Mouse (Mus musculus): ENCODE results near the gene Actr6. TPM values are rescaled to one million over a fixed set of nuclear protein-coding genes. Genes with fewer than 3 reads are reported as not detected.

Gene Actr6
- polyA plus RNA-seq, 1 experiment from 2014 or later = 58.4 TPM

DNA sequence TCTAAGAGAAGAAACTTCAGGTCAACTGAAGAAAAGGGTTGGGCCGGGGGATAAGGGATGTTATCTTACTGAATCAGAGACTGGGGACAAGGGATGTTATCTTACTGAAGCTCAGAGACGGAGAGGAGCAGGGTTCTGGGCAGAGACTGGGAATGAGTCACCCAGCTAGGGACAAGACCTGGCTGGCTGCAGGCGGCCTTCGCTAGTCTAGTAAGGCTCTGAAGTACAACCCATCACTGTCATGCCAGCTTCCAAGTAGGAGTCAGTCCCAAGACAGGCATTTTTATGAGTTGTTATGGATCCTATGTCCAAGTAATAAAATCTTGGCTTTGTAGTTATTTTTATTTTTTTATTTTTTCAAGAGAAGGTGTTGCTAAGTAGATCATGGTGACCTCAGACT lies 11.2 kb upstream of the Actr6 start:
- no peaks in the 10 kb centered on the region for H3K9me3 ChIP-seq (ENCODE audit: control insufficient read depth, low read length)
- H3K27ac ChIP-seq = no peak overlapping the region
- no peak overlapping the region for H3K4me2 ChIP-seq (replicated peaks)
- peaks cover 15% of the 10 kb centered on the region; the same call in 1 of the 2 replicates for H3K4me1 ChIP-seq (replicated peaks; ENCODE audit: control insufficient read depth, insufficient read depth, low read length)
- no peaks in the 10 kb centered on the region for H3K27me3 ChIP-seq (ENCODE audit: control insufficient read depth, insufficient read depth, low read length)
- ATAC-seq (ENCODE audit: low FRiP score) (no peak), DNase-seq (ENCODE audit: low spot score) (no peak)
- WGBS = 93% methylated on average over 4 of the region's 4 CpGs
- no peaks in the 10 kb centered on the region for H3K36me3 ChIP-seq (replicated peaks; ENCODE audit: control insufficient read depth, insufficient read depth)
- no peak overlapping the region for H3K4me3 ChIP-seq (replicated peaks; ENCODE audit: low read length)
- H3K9ac ChIP-seq = no peak overlapping the region

- Histone ChIP-seq H3K36me3 (replicated peaks; ENCODE audit: control insufficient read depth, insufficient read depth) (no peaks in the 10 kb centered on the region), H3K27me3 (ENCODE audit: control insufficient read depth, insufficient read depth, low read length) (no peaks in the 10 kb centered on the region), H3K9ac (no peak overlapping the region), H3K4me2 (replicated peaks) (no peak overlapping the region), H3K4me1 (replicated peaks; ENCODE audit: control insufficient read depth, insufficient read depth, low read length) (no peaks in the 10 kb centered on the region), H3K4me3 (replicated peaks; ENCODE audit: low read length) (no peak overlapping the region), H3K27ac (no peak overlapping the region), H3K9me3 (ENCODE audit: control insufficient read depth, low read length) (no peaks in the 10 kb centered on the region)
- DNase-seq (ENCODE audit: low spot score) (no peak), ATAC-seq (ENCODE audit: low FRiP score) (no peak)
- 88% methylated on average over 6 of the region's 6 CpGs for WGBS
Observed at GRCm38 (mm10) chr10:89740995-89741394, 8.9 kb upstream of the Actr6 start.

DNA sequence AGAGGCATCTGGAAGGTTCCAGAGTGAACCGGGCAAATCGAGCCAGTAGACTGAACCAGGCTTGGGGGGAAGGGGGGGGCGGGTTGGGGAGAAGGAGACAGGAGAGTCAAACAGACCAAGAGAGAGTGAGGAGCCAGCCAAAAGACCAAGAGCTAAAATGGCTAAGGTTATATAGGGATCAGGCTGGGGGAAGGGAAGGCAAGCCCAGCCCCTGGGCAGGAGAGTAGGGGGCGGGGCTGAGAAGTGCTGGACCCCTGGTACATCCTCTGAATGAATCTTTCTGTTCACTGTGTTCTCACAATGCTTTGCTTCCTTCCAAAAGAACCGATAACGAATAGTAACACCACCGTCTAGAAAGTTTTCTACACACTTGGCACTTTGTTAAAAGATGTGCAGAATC lies 7.6 kb upstream of the Actr6 start:
- no peak for DNase-seq (ENCODE audit: low spot score)
- Histone ChIP-seq H3K27me3 (ENCODE audit: control insufficient read depth, insufficient read depth, low read length) (no peaks in the 10 kb centered on the region), H3K4me1 (replicated peaks; ENCODE audit: control insufficient read depth, insufficient read depth, low read length) (no peaks in the 10 kb centered on the region), H3K4me3 (replicated peaks; ENCODE audit: low read length) (no peak overlapping the region), H3K27ac (no peak overlapping the region), H3K4me2 (replicated peaks) (no peak overlapping the region), H3K9me3 (ENCODE audit: control insufficient read depth, low read length) (no peaks in the 10 kb centered on the region), H3K36me3 (replicated peaks; ENCODE audit: control insufficient read depth, insufficient read depth) (no peaks in the 10 kb centered on the region), H3K9ac (no peak overlapping the region)
- no peak for ATAC-seq (ENCODE audit: low FRiP score)
- 48% methylated on average over 7 of the region's 7 CpGs for WGBS

DNA sequence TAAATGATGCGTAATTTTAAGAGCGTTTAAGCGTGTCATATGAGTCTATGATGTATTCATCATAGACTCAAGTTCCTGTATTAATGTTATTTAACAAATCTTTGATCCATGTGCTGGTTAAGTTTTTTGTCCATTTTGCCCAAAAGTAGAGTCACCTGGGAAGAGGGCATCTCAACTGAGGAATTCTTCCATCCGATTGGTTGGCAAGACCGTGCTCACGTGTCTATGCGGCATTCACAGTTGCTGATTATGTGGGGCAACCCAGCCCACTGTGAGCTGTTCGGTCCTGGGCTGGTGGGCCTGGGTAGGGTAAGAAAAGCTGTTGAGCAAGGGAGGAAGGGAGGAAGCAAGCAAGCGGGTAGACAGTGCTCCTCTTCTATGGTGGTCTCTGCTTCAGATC lies 6.3 kb upstream of the Actr6 start:
- no peak for DNase-seq (ENCODE audit: low spot score)
- H3K4me1 ChIP-seq (replicated peaks; ENCODE audit: control insufficient read depth, insufficient read depth, low read length) = no peaks in the 10 kb centered on the region
- no peak overlapping the region for H3K27ac ChIP-seq
- H3K36me3 ChIP-seq (replicated peaks; ENCODE audit: control insufficient read depth, insufficient read depth) = no peaks in the 10 kb centered on the region
- H3K4me3 ChIP-seq (replicated peaks; ENCODE audit: low read length) = no peak overlapping the region
- H3K27me3 ChIP-seq (ENCODE audit: control insufficient read depth, insufficient read depth, low read length) = no peaks in the 10 kb centered on the region
- H3K4me2 ChIP-seq (replicated peaks) = no peak overlapping the region
- H3K9ac ChIP-seq = no peak overlapping the region
- no peaks in the 10 kb centered on the region for H3K9me3 ChIP-seq (ENCODE audit: control insufficient read depth, low read length)
- 93% methylated on average over 9 of the region's 9 CpGs for WGBS
- no peak for ATAC-seq (ENCODE audit: low FRiP score)

GRCm38 (mm10) chr10:89737887-89738286 lies 5.8 kb upstream of the Actr6 start:
- Histone ChIP-seq H3K9me3 (ENCODE audit: control insufficient read depth, low read length) (no peaks in the 10 kb centered on the region), H3K4me1 (replicated peaks; ENCODE audit: control insufficient read depth, insufficient read depth, low read length) (0 out of 2 replicates have a peak, but pooled peaks cover under 1% of the 10 kb centered on the region), H3K27me3 (ENCODE audit: control insufficient read depth, insufficient read depth, low read length) (no peaks in the 10 kb centered on the region), H3K4me2 (replicated peaks) (no peak overlapping the region), H3K27ac (no peak overlapping the region), H3K4me3 (replicated peaks; ENCODE audit: low read length) (no peak overlapping the region), H3K9ac (no peak overlapping the region), H3K36me3 (replicated peaks; ENCODE audit: control insufficient read depth, insufficient read depth) (no peaks in the 10 kb centered on the region)
- DNase-seq (ENCODE audit: low spot score) (no peak), ATAC-seq (ENCODE audit: low FRiP score) (no peak)
- 95% methylated on average over 3 of the region's 3 CpGs for WGBS

DNA sequence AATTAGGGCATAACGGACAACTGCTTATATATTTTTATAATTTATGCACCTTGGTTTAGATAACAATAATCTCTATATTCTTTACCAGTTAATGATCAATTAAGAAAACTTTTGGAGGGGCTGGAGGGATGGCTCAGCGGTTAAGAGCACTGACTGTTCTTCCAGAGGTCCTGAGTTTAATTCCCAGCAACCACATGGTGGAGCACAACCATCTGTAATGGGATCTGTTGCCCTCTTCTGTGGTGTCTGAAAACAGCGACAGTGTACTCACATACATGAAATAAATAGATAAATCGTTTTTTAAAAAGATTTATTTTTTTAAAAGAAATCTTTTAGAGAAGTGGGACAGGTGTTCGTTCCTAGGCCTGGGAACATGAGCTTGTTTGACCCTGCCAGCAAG lies 5.0 kb upstream of the Actr6 start:
- Histone ChIP-seq H3K9ac (no peak overlapping the region), H3K4me1 (replicated peaks; ENCODE audit: control insufficient read depth, insufficient read depth, low read length) (0 out of 2 replicates have a peak, but pooled peaks cover 4% of the 10 kb centered on the region), H3K4me3 (replicated peaks; ENCODE audit: low read length) (no peak overlapping the region), H3K36me3 (replicated peaks; ENCODE audit: control insufficient read depth, insufficient read depth) (no peaks in the 10 kb centered on the region), H3K4me2 (replicated peaks) (no peak overlapping the region), H3K27ac (no peak overlapping the region), H3K9me3 (ENCODE audit: control insufficient read depth, low read length) (no peaks in the 10 kb centered on the region), H3K27me3 (ENCODE audit: control insufficient read depth, insufficient read depth, low read length) (no peaks in the 10 kb centered on the region)
- 45% methylated on average over 5 of the region's 5 CpGs for WGBS
- no peak for DNase-seq (ENCODE audit: low spot score)
- no peak for ATAC-seq (ENCODE audit: low FRiP score)

- peak overlapping the region; percentile 57 for H3K4me3 ChIP-seq (replicated peaks; ENCODE audit: low read length)
- ATAC-seq (ENCODE audit: low FRiP score) (0 out of 2 replicates have a peak, but pooled peaks have one; percentile 4), DNase-seq (ENCODE audit: low spot score) (no peak)
- peak overlapping the region; percentile 77 for H3K4me2 ChIP-seq (replicated peaks)
- peak overlapping the region; percentile 70 for H3K9ac ChIP-seq
- 0 out of 2 replicates have a peak overlapping the region, but pooled peaks have one; percentile 82 for H3K27ac ChIP-seq
- H3K36me3 ChIP-seq (replicated peaks; ENCODE audit: control insufficient read depth, insufficient read depth) = peaks cover 11% of the 10 kb centered on the region
- H3K4me1 ChIP-seq (replicated peaks; ENCODE audit: control insufficient read depth, insufficient read depth, low read length) = peaks cover 11% of the 10 kb centered on the region
- H3K9me3 ChIP-seq (ENCODE audit: control insufficient read depth, low read length) = no peaks in the 10 kb centered on the region
- WGBS = 16% methylated on average over 5 of the region's 5 CpGs
- H3K27me3 ChIP-seq (ENCODE audit: control insufficient read depth, insufficient read depth, low read length) = no peaks in the 10 kb centered on the region
Observed at GRCm38 (mm10) chr10:89731341-89731740, 754 bp downstream of the Actr6 start.

DNA sequence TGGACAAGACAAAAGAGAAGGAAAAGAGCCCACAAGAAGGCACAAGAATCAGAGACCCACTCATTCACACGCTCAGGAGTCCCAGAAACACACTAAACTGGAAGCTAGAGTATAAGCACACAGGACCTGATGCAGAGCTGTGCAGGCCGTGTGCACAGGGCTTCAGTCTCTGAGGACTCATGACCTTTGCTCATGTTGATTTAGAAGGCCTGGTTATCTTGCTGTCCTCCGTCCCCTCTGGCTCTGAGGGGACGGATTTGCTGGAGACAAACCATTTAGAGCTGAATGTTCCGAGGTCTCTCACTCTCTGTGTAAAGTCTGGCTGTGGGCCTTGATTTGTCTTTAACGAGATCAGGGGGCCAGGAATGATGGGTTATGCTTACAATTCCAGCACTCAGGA lies 1.7 kb downstream of the Actr6 start:
- peaks cover 11% of the 10 kb centered on the region for H3K4me1 ChIP-seq (replicated peaks; ENCODE audit: control insufficient read depth, insufficient read depth, low read length)
- peaks cover 21% of the 10 kb centered on the region for H3K36me3 ChIP-seq (replicated peaks; ENCODE audit: control insufficient read depth, insufficient read depth)
- 90% methylated on average over 6 of the region's 6 CpGs for WGBS
- H3K4me3 ChIP-seq (replicated peaks; ENCODE audit: low read length) = no peak overlapping the region
- H3K4me2 ChIP-seq (replicated peaks) = no peak overlapping the region
- ATAC-seq (ENCODE audit: low FRiP score) (no peak), DNase-seq (ENCODE audit: low spot score) (no peak)
- H3K9me3 ChIP-seq (ENCODE audit: control insufficient read depth, low read length) = no peaks in the 10 kb centered on the region
- H3K9ac ChIP-seq = no peak overlapping the region
- no peak overlapping the region for H3K27ac ChIP-seq
- H3K27me3 ChIP-seq (ENCODE audit: control insufficient read depth, insufficient read depth, low read length) = no peaks in the 10 kb centered on the region

DNA sequence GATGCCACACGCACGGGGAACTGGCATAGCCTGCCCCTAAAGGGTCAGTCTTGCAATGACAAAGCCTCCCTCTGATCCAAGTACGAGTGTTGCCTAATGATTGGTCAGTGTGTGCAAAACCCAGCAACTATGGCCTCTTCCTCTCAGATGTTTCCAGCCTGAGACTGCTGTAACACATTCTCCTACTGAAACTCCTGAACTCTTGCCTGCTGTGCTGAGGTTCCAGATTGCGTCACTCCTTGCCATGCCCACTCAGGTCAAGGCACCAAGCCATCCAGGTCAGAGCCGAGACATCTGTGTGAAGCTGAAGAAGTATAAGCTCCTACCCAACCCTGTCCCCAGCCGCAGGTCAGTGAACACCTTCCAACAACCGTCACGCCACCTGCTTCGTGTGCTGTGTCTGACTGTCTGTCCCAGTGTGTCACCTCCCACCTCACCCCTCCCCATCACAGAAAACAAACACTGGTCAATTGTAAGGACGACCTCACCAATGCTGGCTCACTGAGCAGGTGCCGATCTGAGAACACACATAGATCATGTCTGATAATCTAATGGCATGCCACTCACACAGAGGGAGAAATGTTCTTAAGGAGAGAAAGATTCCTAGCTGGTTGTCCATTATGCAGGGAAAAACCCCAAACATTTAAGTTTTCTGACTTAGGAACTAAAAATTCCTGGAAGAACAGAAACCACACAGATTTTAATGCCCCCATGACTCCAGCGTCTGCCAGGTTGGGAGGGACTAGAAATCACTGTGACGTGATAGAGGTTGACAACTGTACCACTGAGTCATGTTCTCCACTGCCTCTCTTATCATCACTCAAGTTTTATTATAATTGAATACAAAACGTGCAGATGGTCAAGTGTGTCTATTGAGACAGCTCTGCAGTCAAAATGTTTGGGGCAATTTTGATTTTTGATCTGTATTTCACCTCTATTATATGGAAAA lies 9.6 kb downstream of the Actr6 start:
- Histone ChIP-seq H3K4me3 (replicated peaks; ENCODE audit: low read length) (no peak overlapping the region), H3K4me2 (replicated peaks) (no peak overlapping the region), H3K9ac (no peak overlapping the region), H3K9me3 (ENCODE audit: control insufficient read depth, low read length) (no peaks in the 10 kb centered on the region), H3K36me3 (replicated peaks; ENCODE audit: control insufficient read depth, insufficient read depth) (peaks cover 51% of the 10 kb centered on the region), H3K27ac (no peak overlapping the region), H3K4me1 (replicated peaks; ENCODE audit: control insufficient read depth, insufficient read depth, low read length) (no peaks in the 10 kb centered on the region), H3K27me3 (ENCODE audit: control insufficient read depth, insufficient read depth, low read length) (no peaks in the 10 kb centered on the region)
- no peak for ATAC-seq (ENCODE audit: low FRiP score)
- no peak for DNase-seq (ENCODE audit: low spot score)
- WGBS = 95% methylated on average over 14 of the region's 14 CpGs

All from hindbrain, embryonic 14.5 days (tissue).